Mouse (Mus musculus) adrenal gland, adult 2 months (tissue): ENCODE results near the gene Rnf214. TPM values are rescaled to one million over a fixed set of nuclear protein-coding genes. Genes with fewer than 3 reads are reported as not detected.

Experiments used
- DNase-seq: peaks from one replicate; pipeline ENCODE4 v3.0.0; 2021
- long read RNA-seq: library from polyadenylated mRNA; stranded (forward); transcript quantifications from one replicate; pipeline ENCODE4 v2.0.0, GENCODE M21; 2021
- polyA plus RNA-seq: library from polyadenylated mRNA; depleted of rRNA; stranded (reverse); fragments of >200 nt; gene quantifications from 2 replicates; pipeline ENCODE4 v1.2.3, GENCODE M21; 2012; rRNA removed
- total RNA-seq, 2 experiments: library from RNA; stranded (reverse); gene quantifications; 2 replicates each; pipeline ENCODE4 v1.2.3; 2021

The Rnf214 gene
- total RNA-seq: 10 to 100 TPM; 37.4 to 48.5 TPM
- polyA plus RNA-seq: 15.8 and 17.6 TPM in 2 replicates
- long read RNA-seq, partial matches to known transcripts: 1 of 13 reads
- long read RNA-seq, other reads (novel, unspliced or antisense): 4 of 13 reads

DNA sequence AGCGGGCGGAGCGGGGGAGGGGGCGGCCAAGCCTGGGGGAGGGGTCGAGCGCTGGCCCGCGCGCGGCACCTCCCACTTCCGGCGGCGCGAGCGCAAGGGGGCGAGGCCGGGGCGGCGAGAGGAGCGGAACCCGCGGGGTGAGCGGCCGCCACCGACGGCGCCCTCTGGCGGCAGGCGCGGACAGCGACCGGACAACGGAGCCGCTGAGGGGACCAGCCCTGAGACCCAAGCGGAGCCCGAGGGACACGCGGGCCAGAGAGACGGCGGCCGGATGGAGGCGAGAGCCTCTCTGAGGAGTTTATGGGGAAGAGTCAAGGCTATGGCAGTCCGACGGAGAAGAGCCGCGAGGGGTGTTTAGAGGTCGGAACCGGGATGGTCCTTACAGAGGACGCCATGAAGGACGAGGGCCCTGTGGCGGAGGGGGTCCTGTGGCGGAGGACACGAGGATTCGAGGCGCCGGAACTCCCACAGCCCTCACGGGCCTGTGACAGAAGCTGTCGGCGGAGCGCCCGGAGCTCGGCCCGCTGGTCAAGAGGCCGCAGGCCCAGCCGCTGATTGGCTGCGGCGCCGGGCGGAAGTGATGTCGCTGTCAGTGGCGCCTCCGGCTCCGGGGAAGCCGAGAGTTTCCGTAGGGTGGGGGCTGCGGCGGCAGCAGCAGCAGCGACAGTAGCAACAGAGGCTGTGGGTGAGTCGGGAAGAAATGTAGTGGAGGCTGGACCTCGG is at the start of gene Rnf214, which contains the start of gene Pcsk7:
Gene Rnf214 (minus strand): TSS at position 557 of the 723 bp plus-strand sequence.
Gene Pcsk7 (plus strand): TSS at position 143 of the 723 bp plus-strand sequence.
- peak; percentile 95 for DNase-seq

DNA sequence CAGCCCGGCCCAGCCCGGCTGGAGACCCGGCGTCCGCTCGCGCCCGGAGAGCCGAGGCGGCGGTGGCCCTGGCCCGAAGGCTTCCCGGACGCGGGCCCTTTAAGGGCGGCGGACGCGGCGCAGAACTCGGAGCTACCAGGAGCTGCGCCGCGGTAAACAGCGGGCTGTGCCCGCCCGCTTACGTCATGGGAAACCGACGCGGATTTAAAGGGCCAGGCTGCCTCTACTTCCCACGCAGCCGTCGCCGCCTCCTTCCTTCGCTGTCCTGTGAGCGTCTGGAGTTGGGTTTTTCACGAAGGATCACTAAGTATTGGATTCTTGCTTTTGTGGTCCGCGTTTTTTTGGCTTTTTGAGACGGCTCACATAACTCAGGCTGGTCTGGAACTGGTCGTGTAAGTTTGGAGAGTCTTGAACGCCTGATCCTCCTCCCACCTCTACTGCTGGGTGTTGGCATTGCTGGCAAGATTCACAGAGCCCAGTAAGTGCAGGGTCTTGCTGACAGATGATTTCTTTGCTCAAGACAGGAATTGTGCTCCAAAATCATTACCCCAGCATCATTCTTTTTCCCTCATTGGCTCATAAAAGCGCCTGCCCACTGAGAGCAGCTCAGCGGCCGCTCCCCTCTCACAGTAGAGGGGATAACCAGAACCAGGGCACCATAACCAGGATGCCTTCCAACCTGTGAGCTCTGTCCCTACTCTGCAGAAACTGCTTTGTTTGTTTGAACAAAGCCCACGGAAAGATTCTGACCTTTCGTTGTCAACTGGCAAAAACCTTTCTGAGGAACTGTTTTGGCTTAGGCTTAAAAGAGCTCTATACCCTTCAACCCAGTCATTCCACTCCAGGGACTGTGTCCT is 48.6 kb upstream of the Rnf214 start, which contains the start of gene Sidt2:
Gene Sidt2 (minus strand): TSS at position 152 of the 857 bp plus-strand sequence.
- peak; percentile 94 for DNase-seq

DNA sequence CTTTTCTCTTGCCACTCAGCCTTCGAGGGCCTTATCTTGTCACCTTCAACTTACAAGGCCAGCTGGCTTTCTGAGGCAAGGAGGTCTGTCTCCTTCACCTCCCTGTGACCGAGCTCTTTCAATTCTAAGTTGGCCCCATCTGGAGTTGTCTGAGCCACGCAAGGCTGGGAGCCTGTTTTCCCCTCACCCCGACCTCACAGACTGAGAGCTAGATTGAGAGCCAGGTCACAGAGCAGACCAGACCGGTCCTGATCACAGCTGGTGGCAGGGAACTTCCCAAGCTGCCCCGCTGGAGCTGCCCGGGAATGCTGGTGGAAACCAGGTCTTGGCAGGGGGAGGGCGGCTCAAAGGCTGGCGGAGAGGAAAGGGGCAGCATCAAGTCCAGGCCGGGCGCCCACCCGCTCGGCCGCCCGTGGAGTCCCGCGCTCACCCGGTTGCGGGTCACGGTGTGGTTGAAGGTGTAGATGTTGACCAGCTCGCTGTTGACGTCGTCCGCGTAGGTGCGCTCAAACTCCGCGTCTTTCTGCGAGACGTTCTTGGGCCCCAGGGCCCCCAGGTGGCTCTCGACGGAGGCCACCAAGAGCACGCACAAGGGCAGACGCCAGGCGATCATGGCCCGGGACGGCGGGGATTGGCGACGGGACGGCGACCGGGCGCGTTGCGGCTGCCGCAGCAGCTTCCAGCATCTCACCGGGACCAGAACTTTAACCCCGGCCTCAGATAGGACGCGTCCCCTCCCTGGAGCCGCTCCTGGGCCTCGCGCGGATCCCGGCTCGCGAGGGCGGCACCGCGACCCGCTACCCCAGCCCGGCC is 47.8 kb upstream of the Rnf214 start:
- peak; percentile 78 for DNase-seq

DNA sequence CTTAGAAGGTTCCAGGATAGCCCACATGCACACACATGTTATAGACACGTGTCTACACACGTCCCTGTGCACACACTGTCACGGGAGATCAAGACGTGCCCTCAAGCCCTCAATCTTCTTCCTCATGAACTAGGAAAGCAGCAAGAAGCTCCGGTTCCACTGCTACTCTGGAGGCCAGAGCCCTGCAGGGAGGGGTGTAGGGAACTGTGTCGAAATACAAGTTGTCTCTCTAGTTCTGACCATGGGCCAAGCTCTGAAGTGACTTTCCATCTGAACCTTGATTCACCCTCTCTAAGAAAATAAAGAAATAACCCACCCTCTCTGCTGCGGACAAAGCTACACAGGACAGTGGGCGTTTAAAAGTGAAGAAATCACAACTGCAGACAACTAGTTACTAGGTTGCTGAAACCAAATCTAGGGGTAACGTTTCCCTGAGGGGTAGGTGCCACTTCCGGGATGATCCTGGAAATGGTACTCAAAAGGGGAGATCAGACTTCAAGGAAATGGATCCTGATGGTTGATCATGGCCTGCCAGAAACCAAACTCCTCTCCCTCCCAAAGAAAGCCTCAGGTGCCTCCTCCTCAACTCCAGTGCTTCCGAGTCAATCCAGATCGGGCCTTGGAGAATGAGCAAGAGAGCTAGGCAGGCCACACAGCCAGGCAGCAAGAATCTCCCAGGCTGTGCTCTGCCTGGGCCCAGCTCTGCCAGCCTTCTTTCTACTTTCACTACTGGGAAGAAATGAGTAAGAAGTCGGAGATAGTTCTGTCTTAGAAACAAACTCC is 47.0 kb upstream of the Rnf214 start:
- peak; percentile 69 for DNase-seq

DNA sequence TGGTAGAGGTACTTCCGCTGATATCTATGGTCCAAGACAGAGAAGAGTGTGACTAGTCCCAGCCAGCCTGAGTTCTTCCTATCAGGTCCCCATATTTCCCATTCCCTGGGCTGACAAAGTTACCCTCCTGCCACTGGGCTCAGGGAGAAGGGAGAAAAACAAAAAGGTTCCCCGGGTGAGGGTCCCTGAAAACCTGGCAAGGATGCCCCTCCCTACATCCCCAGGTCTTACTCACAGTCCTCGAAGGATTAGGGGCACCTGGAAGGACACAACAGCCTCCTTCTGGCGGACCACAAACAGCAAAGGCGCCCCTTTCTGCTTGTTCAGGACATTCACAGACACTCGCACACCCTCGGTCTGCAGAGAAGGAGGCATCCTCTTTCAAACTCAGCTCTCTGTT is 46.2 kb upstream of the Rnf214 start:
- DNase-seq: no peak

DNA sequence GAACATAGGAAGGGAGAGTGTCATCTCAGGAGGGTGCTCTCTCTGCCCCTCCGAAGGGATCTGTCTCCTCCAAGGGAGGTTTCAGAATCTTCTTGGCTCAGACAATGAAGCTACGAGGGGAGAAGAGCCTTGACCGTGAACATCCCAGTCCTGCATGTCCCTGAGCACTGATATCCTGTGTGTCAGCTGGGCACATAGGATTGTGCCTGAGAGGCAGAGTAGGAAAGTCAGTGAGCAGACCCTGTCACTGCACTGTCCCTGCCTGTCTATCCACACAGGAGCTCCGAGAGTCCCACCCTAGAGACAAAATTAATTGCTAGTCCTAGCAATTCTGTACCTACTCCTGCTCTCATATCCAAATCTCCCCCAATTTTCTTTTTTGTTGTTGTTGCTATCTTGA is 45.3 kb upstream of the Rnf214 start:
- no peak for DNase-seq

DNA sequence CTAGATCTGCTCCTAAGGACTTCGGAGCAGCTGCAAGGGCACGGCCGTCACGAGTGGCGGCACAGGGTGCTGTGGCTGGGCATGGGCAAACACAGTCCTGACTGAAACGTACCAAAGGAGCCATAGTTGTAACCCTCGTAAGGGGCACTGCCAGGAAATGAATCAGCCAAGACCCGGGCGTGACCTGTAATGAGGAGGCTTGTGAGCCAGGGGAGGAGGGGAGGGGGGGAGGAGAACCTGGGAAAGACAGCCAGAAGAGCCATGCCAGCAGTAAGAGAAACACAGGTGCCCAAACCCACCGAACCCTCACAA is 40.1 kb upstream of the Rnf214 start:
- DNase-seq: no peak

DNA sequence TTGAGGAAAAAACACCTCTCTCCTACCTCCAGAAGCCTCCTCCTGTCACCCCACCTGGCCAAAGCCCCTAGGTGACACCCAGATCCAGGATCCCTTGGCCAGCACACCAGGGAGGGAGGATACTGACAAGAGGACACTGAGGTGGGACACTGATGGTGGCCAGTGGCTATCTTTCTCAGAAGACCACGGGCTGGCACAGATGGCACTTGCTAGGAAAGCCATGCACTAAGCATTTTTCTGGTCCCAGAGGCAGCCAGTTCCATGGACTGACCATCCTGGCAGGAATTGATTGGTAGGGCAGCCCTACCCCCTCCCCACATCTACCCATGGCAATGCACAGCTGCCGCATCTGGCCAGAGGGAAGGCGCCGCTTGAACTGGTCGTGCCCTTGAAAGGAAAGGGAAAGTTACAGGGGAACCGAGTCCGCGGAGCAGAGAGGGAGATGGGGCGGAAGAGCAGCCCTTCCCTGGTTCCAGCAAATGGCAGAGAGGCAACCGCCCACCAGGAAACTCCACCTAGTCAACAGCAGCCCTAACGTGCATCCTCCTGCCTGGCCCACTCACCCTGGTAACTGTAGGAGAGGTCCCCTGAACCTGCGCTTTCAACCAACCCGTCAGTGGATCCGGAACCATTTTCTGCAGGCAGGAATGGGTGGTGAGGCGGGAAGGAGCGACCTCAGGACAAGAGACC is 39.6 kb upstream of the Rnf214 start:
- no peak for DNase-seq

DNA sequence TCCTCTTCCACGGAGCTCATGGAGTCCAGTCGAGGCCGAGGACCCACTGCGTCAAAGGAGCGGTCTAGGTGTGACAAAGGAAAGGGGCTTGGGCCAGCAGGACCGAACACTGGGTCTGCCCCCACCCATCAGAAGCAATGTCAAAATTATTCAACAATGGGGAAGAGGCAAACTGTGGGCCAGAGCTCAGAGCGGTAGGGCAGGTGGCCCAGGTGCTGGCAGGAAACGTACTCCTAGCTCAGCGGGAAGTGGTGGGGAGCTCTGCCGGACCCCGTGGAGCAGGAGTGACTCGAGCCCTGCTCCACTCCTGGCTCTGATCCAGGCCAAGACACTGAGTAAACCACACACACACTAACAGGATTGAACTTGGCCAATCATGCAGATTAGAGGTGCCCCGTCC is 39.0 kb upstream of the Rnf214 start:
- no peak for DNase-seq

DNA sequence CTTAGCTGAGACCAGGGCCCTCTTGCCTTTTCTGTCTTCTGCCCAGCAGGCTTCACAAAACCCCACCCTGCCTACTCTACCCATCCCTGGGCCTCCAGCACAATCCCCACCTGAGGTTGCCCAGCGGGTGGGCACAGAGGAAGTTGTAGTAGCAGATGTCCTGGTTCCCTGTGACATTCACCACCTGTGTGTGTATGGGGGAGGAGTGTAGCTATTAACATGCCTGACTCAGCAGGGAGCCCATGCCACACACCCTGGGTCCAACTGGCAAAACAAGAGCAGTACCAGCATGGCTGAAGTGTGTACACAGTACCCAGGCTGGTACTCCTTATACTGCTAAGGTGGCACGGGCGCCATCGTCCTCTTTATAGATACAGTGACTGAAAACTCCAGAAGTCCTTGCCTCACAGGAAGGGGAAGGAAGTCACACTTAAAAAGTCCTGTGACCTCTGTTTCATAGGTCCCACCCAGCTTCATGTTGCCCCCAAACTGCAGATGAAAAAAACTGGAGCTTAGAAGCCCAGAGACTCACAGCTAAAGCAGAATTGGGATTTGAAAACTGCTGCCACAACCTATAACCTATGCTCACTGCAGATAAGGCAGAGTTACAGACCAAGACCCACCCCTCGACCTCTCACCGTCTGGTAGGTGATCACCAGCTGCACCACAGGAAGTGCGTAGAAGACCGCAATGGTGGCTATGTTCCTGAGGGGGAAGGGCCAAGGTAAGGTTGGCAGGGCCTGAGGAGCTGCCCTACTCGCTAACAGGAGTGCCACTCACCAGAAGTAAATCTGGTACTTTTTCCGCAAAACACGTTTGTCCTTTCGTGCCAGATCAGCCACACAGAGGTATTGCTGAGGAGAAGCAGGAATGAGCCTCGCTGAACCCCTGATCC is 38.0 kb upstream of the Rnf214 start:
- no peak for DNase-seq

DNA sequence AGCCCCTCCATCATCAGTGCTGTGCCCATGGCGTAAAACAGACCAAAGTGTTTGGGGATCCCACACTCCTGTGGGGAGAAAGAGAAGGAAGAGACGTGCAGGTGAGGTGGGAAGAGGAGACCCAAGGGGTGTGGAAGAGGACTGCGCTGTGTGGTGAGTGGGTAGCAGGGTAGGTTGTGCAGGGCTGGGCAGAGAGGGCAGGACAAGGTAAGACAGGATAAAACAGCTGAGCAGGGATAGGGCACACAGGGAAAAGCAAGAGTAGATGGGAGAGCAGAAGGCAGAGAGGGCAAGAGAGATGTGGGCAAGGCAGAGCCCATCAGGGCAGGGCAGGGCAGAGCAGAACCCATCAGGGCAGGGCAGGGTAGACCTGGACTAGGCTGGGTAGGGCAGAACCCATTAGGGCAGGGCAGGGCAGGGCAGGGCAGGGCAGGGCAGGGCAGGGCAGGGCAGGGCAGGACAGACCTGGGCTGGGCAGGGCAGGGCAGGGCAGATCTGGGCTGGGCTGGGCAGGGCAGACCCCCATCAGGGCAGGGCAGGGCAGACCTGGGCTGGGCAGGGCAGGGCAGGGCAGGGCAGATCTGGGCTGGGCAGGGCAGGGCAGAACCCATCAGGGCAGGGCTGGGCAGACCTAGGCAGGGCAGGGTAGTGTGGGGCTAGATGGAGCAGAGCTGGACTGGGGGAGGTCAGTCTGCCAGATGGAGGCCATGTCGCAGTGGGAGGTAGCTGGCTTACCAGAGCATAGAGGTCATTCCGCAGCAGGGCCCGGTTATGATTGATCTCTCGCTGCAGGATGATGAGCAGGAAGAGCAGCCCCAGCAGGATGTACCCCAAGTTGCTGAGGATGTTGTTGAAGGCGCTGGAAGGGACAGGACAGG is 37.2 kb upstream of the Rnf214 start:
- DNase-seq: no peak

DNA sequence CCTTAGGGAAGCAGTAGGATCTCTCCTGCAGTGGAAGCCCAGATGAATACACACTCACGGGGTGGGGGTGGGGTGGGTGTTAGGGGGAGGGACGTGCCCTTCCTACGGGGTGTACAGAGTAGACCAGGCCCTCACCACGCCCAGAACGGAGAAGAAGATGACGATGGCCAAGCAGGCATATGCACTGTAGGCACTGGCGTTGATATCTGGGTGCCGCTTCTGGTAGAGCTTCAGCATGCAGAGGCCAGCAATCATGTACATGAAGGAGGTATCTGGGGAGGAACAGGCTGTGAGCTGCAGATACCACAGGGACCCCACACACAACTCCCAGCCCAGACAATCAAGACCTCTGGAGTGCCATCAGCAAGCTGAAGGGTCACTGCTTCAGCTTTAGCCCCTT is 36.2 kb upstream of the Rnf214 start:
- no peak for DNase-seq

DNA sequence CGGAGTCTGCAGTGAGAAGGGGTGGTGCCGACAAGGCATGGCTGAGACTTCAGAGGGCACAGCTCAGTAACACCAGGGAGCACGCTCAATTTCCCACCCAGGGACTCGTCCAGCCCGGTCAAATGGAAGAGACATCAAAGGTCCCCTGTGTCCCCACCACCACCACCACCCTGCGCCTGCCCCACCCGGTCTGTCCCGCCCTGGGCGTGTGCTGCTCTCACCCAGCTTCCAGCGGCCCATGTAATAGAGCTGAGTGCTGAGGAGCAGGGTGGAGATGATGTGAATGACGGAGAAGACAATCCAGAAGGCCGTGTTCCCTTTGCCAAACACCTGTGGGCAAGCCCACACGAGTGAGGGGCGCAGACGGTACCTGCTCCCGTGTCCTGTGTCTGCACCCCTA is 35.8 kb upstream of the Rnf214 start:
- no peak for DNase-seq

DNA sequence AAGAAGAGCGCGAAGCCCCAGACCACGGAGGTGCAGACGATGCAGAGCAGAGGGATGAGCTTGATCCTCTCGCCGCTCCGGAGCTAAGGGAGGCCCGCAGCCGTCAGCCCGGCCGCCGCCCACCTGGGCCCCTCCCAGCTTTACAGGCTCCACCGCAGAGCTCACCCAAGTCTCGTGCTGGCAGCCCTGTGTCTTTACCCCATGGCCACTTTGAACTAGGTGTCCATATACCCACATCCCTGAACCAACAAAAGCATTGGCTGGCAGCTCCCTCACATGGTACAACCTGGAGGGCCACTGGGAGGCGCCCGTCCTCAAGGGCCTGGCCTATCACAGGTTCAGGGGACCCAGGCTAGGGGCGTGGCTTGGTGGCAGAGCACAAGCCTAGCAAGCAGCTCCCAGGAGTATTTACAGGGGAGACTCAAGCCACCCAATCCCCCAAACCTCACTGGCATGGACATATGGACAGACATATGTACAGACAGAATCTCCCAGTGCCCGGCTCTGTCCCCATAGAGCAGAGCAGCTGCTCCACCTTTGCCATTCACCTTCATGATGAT is 34.7 kb upstream of the Rnf214 start:
- DNase-seq: no peak

DNA sequence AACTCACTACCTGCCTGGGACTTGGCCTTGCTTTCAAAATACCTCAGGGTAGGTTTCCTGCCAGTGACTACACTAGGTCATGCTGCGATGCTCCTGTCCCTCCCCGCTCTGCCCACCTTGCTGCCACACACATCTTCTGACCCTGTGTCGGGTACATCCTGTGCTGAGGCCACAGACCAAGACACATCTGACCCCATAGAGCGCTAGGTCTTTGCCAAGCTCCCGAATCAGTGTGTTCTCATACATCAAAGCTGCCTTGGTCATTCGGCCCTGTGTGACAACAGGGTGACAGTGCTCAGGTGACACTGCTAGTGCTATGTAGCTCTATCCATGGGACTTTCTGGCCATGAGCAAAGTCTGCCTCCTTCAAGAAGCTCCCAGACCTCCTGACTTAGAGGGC is 33.1 kb upstream of the Rnf214 start:
- DNase-seq: no peak

DNA sequence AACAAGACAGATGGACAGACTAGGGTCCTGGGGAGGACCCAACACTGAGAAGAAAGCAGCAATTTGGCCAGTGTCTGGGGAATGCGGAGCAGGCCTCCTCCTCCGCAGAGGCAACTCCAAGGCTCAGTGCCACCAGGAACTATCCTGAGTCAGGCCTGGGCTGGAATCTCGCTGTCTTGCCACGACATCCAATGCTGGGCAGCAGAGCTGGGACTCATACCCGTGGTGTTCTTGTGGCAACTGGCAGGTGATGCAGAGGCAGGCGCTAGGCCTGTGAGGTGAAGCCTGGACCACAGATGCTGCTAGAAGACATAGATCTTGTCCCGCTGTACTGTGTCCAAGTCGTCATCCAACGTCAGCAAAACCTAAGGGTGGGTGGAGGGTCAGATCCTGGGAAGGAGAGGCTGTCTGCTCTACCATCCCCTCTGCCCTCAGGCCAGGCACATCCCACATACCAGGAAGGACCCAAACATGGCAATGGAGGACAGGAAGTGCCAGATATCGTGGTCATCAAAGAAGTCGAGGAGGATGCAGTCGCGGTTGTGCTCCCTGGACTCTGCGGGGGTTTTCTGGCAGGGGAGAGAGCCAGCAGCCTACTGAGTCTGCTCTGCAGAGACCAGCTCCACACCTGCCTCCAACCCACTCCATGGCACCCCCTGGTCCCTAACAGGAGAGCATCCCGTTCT is 32.4 kb upstream of the Rnf214 start:
- DNase-seq: peak; percentile 44

DNA sequence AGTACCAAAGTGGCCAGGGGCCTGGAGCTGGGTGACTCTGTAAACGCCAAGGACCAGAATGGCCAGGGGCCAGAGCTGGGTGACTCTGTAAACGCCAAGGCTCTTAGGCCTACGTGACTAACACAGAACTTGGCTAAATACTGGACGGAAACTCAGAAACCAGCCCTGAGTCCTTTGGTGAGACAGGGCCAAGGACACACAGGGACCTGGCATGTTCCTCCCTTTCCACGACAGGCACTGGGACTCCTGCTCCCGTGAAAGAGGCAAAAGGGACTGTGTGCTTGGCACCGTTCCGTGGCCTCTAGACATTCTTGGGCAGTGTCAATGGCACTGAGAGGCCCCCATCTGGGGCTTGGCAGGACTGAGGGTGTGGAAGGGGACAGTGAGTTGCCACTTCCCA is 31.4 kb upstream of the Rnf214 start:
- peak; percentile 91 for DNase-seq

DNA sequence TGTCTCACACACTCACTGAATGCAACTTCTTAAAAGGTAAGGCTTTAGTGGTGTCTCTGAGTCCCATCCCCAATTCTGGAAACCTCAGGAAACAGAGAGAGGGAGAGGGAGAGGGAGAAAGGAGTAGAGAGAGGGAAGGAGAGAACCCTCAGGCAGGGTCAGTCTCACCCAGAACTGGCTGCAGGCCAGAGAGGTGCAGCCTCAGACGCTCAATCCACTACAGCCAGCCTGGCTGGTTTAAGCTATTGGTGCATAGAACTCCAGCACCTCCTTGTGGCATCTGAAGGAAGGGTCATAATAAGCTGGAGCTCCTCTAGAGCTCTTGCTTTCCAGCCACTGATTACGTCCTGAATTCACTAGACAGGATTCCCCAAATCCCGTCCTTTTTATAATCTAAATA is 30.2 kb upstream of the Rnf214 start:
- DNase-seq: peak; percentile 75
